Mouse (Mus musculus): ENCODE results near the gene Cldn20.

The Cldn20 gene

GRCm38 (mm10) chr17:3532254-3532653 is at the start of gene Cldn20:
TSS of gene Cldn20 (plus strand) at chr17:3532554.
- DNase-seq (ENCODE audit: extremely low read depth, insufficient read length, low spot score), result no peak

GRCm38 (mm10) chr17:3483091-3483490 is 49.3 kb upstream of the Cldn20 start:
- no peak for DNase-seq (ENCODE audit: extremely low read depth, insufficient read length, low spot score)

- no peak for DNase-seq (ENCODE audit: extremely low read depth, insufficient read length, low spot score)
Measured at GRCm38 (mm10) chr17:3485851-3486250, 46.5 kb upstream of the Cldn20 start.

- no peak for DNase-seq (ENCODE audit: extremely low read depth, insufficient read length, low spot score)
Measured at GRCm38 (mm10) chr17:3487211-3487610, 45.1 kb upstream of the Cldn20 start.

- no peak for DNase-seq (ENCODE audit: extremely low read depth, insufficient read length, low spot score)
Measured at GRCm38 (mm10) chr17:3487721-3488601, 44.4 kb upstream of the Cldn20 start.

- DNase-seq (ENCODE audit: extremely low read depth, insufficient read length, low spot score), result no peak
Measured at GRCm38 (mm10) chr17:3490216-3490895, 42.0 kb upstream of the Cldn20 start.

GRCm38 (mm10) chr17:3491065-3491464 is 41.3 kb upstream of the Cldn20 start:
- DNase-seq (ENCODE audit: extremely low read depth, insufficient read length, low spot score), result no peak

- DNase-seq (ENCODE audit: extremely low read depth, insufficient read length, low spot score), result no peak
Measured at GRCm38 (mm10) chr17:3491667-3492066, 40.7 kb upstream of the Cldn20 start.

GRCm38 (mm10) chr17:3495576-3495975 is 36.8 kb upstream of the Cldn20 start:
- no peak for DNase-seq (ENCODE audit: extremely low read depth, insufficient read length, low spot score)

- DNase-seq (ENCODE audit: extremely low read depth, insufficient read length, low spot score), result no peak
Measured at GRCm38 (mm10) chr17:3496080-3496479, 36.3 kb upstream of the Cldn20 start.

- DNase-seq (ENCODE audit: extremely low read depth, insufficient read length, low spot score), result no peak
Measured at GRCm38 (mm10) chr17:3498086-3498485, 34.3 kb upstream of the Cldn20 start.

GRCm38 (mm10) chr17:3498580-3498979 is 33.8 kb upstream of the Cldn20 start:
- no peak for DNase-seq (ENCODE audit: extremely low read depth, insufficient read length, low spot score)

- DNase-seq (ENCODE audit: extremely low read depth, insufficient read length, low spot score), result no peak
Measured at GRCm38 (mm10) chr17:3499468-3499867, 32.9 kb upstream of the Cldn20 start.

GRCm38 (mm10) chr17:3500076-3500475 is 32.3 kb upstream of the Cldn20 start:
- no peak for DNase-seq (ENCODE audit: extremely low read depth, insufficient read length, low spot score)

- DNase-seq (ENCODE audit: extremely low read depth, insufficient read length, low spot score), result no peak
Measured at GRCm38 (mm10) chr17:3500936-3501335, 31.4 kb upstream of the Cldn20 start.

- no peak for DNase-seq (ENCODE audit: extremely low read depth, insufficient read length, low spot score)
Measured at GRCm38 (mm10) chr17:3505711-3506110, 26.6 kb upstream of the Cldn20 start.

- no peak for DNase-seq (ENCODE audit: extremely low read depth, insufficient read length, low spot score)
Measured at GRCm38 (mm10) chr17:3506508-3506907, 25.8 kb upstream of the Cldn20 start.

GRCm38 (mm10) chr17:3509841-3510240 is 22.5 kb upstream of the Cldn20 start:
- DNase-seq (ENCODE audit: extremely low read depth, insufficient read length, low spot score), result no peak

GRCm38 (mm10) chr17:3514316-3514715 is 18.0 kb upstream of the Cldn20 start:
- DNase-seq (ENCODE audit: extremely low read depth, insufficient read length, low spot score), result no peak

GRCm38 (mm10) chr17:3515851-3516250 is 16.5 kb upstream of the Cldn20 start:
- DNase-seq (ENCODE audit: extremely low read depth, insufficient read length, low spot score), result no peak

- no peak for DNase-seq (ENCODE audit: extremely low read depth, insufficient read length, low spot score)
Measured at GRCm38 (mm10) chr17:3516406-3516805, 15.9 kb upstream of the Cldn20 start.

GRCm38 (mm10) chr17:3520344-3520743 is 12.0 kb upstream of the Cldn20 start:
- DNase-seq (ENCODE audit: extremely low read depth, insufficient read length, low spot score), result no peak

Data from 3134 (cell line).